Mouse (Mus musculus) liver, embryonic 14.5 days (tissue): Measurements from ENCODE around the gene Apol9b. TPM values are rescaled to one million over a fixed set of nuclear protein-coding genes. Genes with fewer than 3 reads are reported as not detected.

Experiments used
- ATAC-seq: fragments of 200-750 bp; cut with Nextera tagmentation; 2 replicates; pipeline ENCODE4 v1.8.0; 2017; ENCODE audit warnings: moderate number of reproducible peaks, mild to moderate bottlenecking, moderate library complexity; ENCODE audit not compliant: insufficient read depth
- DNase-seq, 3 experiments: peaks; one replicate each; pipeline ENCODE4 v3.0.0-alpha.2; 2012 to 2013; ENCODE audit warnings: low read depth in 3 of 3, low spot score in 3 of 3
- H3K27ac ChIP-seq: fragments of 300-500 bp; sonication (generic); 2 replicates; pipeline ENCODE4 v1.5.1; 2014; ENCODE audit warnings: moderate library complexity, mild to moderate bottlenecking, control low read depth, inconsistent platforms
- H3K27me3 ChIP-seq: fragments of 300-500 bp; sonication (generic); 2 replicates; pipeline ENCODE4 v1.6.1; 2014; ENCODE audit warnings: mild to moderate bottlenecking, low read length, moderate library complexity; ENCODE audit not compliant: control insufficient read depth, insufficient read depth
- H3K36me3 ChIP-seq: fragments of 300-500 bp; sonication (generic); replicated peaks from 2 replicates; pipeline ENCODE4 v1.6.1; 2014; ENCODE audit warnings: low read depth; ENCODE audit not compliant: control insufficient read depth, insufficient read depth
- H3K4me1 ChIP-seq, 2 experiments: fragments of 200-500 bp in 1 of 2; fragments of 300-500 bp in 1 of 2; sonication (generic) in 1 of 2; replicated peaks; 2 replicates each; pipeline ENCODE4 v1.6.1; 2012 to 2014; ENCODE audit warnings: antibody characterized with exemption in 1 of 2, inconsistent platforms in 1 of 2, low read length in 1 of 2; ENCODE audit not compliant: control insufficient read depth in 2 of 2, insufficient read depth in 2 of 2
- H3K4me2 ChIP-seq: fragments of 300-500 bp; sonication (generic); 2 replicates; pipeline ENCODE4 v1.6.1; 2014; ENCODE audit warnings: low read depth, mild to moderate bottlenecking, control low read depth, moderate library complexity
- H3K4me3 ChIP-seq, 2 experiments: fragments of 200-500 bp in 1 of 2; fragments of 300-500 bp in 1 of 2; sonication (generic) in 1 of 2; 2 replicates each; pipeline ENCODE4 v1.5.1; 2012 to 2014; ENCODE audit warnings: low read depth in 2 of 2, low read length in 2 of 2, mild to moderate bottlenecking in 2 of 2, control low read depth in 1 of 2, inconsistent platforms in 1 of 2, moderate library complexity in 1 of 2; ENCODE audit not compliant: insufficient read depth in 1 of 2
- H3K9ac ChIP-seq: fragments of 300-500 bp; sonication (generic); replicated peaks from 2 replicates; pipeline ENCODE4 v1.6.1; 2014; ENCODE audit warnings: mild to moderate bottlenecking, control low read depth, moderate library complexity
- H3K9me3 ChIP-seq: fragments of 300-500 bp; sonication (generic); 2 replicates; pipeline ENCODE4 v1.6.1; 2016; ENCODE audit warnings: low read length, mixed read lengths; ENCODE audit not compliant: control insufficient read depth
- CTCF ChIP-seq: IDR thresholded peaks from 2 replicates; pipeline ENCODE4 v1.5.1; 2016; ENCODE audit warnings: antibody characterized with exemption, low read depth, control low read depth
- EP300 ChIP-seq: IDR thresholded peaks from 2 replicates; pipeline ENCODE4 v1.6.1; 2016; ENCODE audit warnings: antibody characterized with exemption, low read depth
- WGBS: fragments of 180-500 bp; shearing (Covaris S2); extraction: QIAGEN DNeasy Blood & Tissue Kit; methylation state at CpG from one replicate; pipeline ENCODE4 v1.1.7; 2014; ENCODE audit not compliant: insufficient replicate concordance; 5-methylcytosine and 5-hydroxymethylcytosine counted together
- polyA plus RNA-seq, 2 experiments: library from polyadenylated mRNA; depleted of rRNA in 1 of 2; stranded (reverse) in 1 of 2; unstranded in 1 of 2; fragments of >200 nt; fragmentation: Nextera tagmentation in 1 of 2; extraction: Ambion mirVana in 1 of 2; gene quantifications; 2 replicates each; pipeline versions ENCODE4 v1.2.1 to v1.2.3; 2012 to 2014

The Apol9b gene
- polyA plus RNA-seq, 2 experiments, result 0.04 to 0.06 TPM

- Histone ChIP-seq H3K36me3 (peaks cover 58% of the 10 kb centered on the region), H3K4me2 (peak overlapping the region; percentile 82), H3K4me1 (peaks cover 21 to 33% of the 10 kb centered on the region in 2 experiments), H3K9ac (peak overlapping the region; percentile 97; the same call in 1 of the 2 replicates), H3K9me3 (no peaks in the 10 kb centered on the region), H3K27me3 (no peaks in the 10 kb centered on the region), H3K27ac (no peak overlapping the region), H3K4me3 (peak overlapping the region; percentile 80 to 92)
- 56% methylated on average over 11 of the region's 11 CpGs for WGBS
- no peak for TF ChIP-seq CTCF
- no peak for TF ChIP-seq EP300
- no peak for ATAC-seq
- DNase-seq, result no peak
These were observed 23.6 kb downstream of the Apol9b start for GRCm38 (mm10) chr15:77752443-77752842.

DNA sequence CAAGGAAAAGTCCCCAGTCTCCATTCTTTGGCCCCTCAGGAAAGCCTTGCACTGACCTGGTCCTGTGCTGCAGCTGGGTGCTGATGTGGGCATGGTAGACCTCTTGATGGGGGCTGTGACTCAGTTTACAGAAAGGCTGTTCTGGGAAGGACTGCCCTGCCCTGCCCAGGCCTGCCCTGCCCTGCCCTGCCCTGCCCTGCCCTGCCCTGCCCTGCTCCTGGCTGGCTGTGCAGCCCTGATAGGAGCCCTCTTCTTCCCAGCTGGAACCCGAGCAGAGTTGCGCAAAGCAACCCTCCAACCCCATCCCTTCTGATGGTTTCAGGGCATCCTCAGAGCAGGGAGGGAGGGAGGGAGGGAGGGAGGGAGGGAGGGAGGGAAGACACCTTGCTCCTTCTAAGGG is 26.3 kb downstream of the Apol9b start:
- ATAC-seq, result peak; percentile 97
- DNase-seq, result peak; percentile 72 to 79 (median 74)
- H3K4me3 ChIP-seq, result peak overlapping the region; percentile 80 to 92
- H3K9me3 ChIP-seq, result no peaks in the 10 kb centered on the region
- H3K4me2 ChIP-seq, result peak overlapping the region; percentile 82
- no peaks in the 10 kb centered on the region for H3K27me3 ChIP-seq
- peaks cover 32% of the 10 kb centered on the region for H3K36me3 ChIP-seq
- H3K4me1 ChIP-seq, result peaks cover 21 to 33% of the 10 kb centered on the region in 2 experiments
- peak; percentile 50; the same call in 1 of the 2 replicates for TF ChIP-seq EP300
- no peak for TF ChIP-seq CTCF
- WGBS, result 7% methylated on average over 2 of the region's 2 CpGs
- H3K27ac ChIP-seq, result peak overlapping the region; percentile 87
- H3K9ac ChIP-seq, result peak overlapping the region; percentile 97

- peaks cover 27% of the 10 kb centered on the region for H3K36me3 ChIP-seq
- WGBS, result 55% methylated on average over 2 of the region's 2 CpGs
- peaks cover 21 to 33% of the 10 kb centered on the region in 2 experiments for H3K4me1 ChIP-seq
- TF ChIP-seq CTCF (no peak), EP300 (no peak)
- peak overlapping the region; percentile 82 for H3K4me2 ChIP-seq
- no peak for ATAC-seq
- H3K9ac ChIP-seq, result peak overlapping the region; percentile 72
- H3K27ac ChIP-seq, result peak overlapping the region; percentile 87
- H3K4me3 ChIP-seq, result peak overlapping the region; percentile 49 to 80
- DNase-seq, result no peak
- no peaks in the 10 kb centered on the region for H3K27me3 ChIP-seq
- no peaks in the 10 kb centered on the region for H3K9me3 ChIP-seq
These were observed 27.2 kb downstream of the Apol9b start for GRCm38 (mm10) chr15:77756081-77756480.

DNA sequence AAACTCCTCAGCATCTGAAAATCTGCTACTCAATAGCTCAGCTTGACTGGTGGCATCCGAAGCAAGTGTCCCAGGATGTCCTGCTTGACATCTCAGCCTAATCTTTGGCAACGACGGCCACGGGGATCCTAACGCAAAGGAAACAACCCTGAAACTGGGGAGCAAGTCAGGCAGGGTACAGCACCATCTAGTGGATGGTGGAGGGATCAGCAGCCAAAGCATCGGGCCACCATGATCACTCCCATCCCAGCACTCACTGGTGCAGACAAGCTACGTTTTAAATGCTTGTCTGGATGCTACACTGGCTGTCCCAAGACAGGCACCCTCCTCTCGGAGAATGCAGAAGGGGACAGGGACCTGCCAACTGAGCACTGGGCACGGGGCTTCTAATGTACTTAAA is 28.0 kb downstream of the Apol9b start, which contains the start of gene Apol8:
Gene Apol8, minus strand, starts transcription at position 156 of the 400 bp plus-strand sequence.
- Histone ChIP-seq H3K27me3 (no peaks in the 10 kb centered on the region), H3K4me2 (peak within 1 kb of the TSS; percentile 82), H3K9ac (peak within 1 kb of the TSS; percentile 72), H3K27ac (peak within 1 kb of the TSS; percentile 87), H3K4me1 (peaks cover 21 to 28% of the 10 kb centered on the region in 2 experiments), H3K36me3 (peaks cover 27% of the 10 kb centered on the region), H3K9me3 (no peaks in the 10 kb centered on the region), H3K4me3 (peak within 1 kb of the TSS; percentile 67 to 80)
- peak; percentile 65 to 77 (median 71) for DNase-seq
- 4% methylated on average over 9 of the region's 9 CpGs for WGBS
- peak; percentile 28; the same call in 1 of the 2 replicates for ATAC-seq
- TF ChIP-seq CTCF (peak; percentile 100), EP300 (no peak)

DNA sequence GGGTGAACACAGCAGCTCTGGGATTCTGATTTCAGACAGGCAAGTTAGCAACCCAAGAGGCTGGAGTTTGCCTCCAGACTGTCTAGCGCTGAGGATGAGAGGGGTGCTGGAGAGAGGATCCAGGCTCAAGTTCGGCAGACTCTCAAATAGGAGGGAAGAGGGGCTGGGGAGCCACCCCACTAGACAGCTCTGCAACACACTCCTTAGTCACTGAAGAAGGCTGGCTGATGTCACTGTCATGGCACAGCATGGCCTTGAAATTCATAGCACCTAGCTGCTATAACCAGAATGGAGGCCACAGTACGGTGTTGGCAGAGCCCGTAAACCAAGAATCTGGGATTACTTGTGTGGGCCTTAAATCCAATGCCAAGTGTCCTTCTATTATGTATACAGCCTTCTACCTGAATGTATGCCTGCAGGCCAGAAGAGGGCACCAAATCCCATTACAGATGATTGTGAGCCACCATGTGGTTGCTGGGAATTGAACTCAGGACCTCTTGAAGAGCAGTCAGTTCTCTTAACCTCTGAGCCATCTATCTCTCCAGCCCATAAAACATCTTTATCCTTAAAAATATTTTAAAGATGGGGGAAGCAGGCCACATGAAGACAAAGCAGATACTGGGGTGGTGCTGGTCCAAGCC is 28.9 kb downstream of the Apol9b start:
- Histone ChIP-seq H3K36me3 (peaks cover 27% of the 10 kb centered on the region), H3K4me3 (no peak overlapping the region), H3K4me2 (no peak overlapping the region), H3K4me1 (peaks cover 17 to 24% of the 10 kb centered on the region in 2 experiments), H3K9me3 (no peaks in the 10 kb centered on the region), H3K27me3 (no peaks in the 10 kb centered on the region), H3K9ac (no peak overlapping the region), H3K27ac (no peak overlapping the region)
- WGBS, result 68% methylated on average over 4 of the region's 4 CpGs
- no peak for TF ChIP-seq EP300
- peak; percentile 65 for TF ChIP-seq CTCF
- no peak for DNase-seq
- ATAC-seq, result no peak
